Mouse (Mus musculus) ES-Bruce4 (cell line): ENCODE data around the gene Ssbp2.

Experiments
- CTCF ChIP-seq: IDR thresholded peaks from one replicate; pipeline ENCODE4 v1.8.1; 2011; ENCODE audit warnings: low read depth, low read length
- EP300 ChIP-seq: IDR thresholded peaks from 2 replicates; pipeline ENCODE4 v1.6.1; 2011; ENCODE audit warnings: low read depth, low read length; ENCODE audit not compliant: insufficient read depth
- POLR2A ChIP-seq: IDR thresholded peaks from one replicate; pipeline ENCODE4 v1.8.1; 2011; ENCODE audit warnings: low read length; ENCODE audit not compliant: insufficient read depth

GRCm38 (mm10) chr13:91702337-91702736 lies 242.3 kb downstream of the Ssbp2 start:
- no peak for TF ChIP-seq POLR2A
- TF ChIP-seq CTCF, result no peak
- TF ChIP-seq EP300, result no peak
